Mouse (Mus musculus) cerebellum, postnatal 4 days (tissue): ENCODE data around the gene Rtl6.

Source experiments
- DNase-seq, 2 experiments: peaks; one replicate each; pipeline ENCODE4 v3.0.0; 2022; ENCODE audit warnings: low spot score in 2 of 2, mixed read lengths in 1 of 2

The Rtl6 gene

GRCm38 (mm10) chr15:84557189-84557921 is at the start of gene Rtl6:
Gene Rtl6, minus strand, starts transcription at chr15:84557823.
- DNase-seq: peak; percentile 69 to 86

- DNase-seq: no peak
Observed at GRCm38 (mm10) chr15:84603267-84603963, 45.8 kb upstream of the Rtl6 start.

DNA sequence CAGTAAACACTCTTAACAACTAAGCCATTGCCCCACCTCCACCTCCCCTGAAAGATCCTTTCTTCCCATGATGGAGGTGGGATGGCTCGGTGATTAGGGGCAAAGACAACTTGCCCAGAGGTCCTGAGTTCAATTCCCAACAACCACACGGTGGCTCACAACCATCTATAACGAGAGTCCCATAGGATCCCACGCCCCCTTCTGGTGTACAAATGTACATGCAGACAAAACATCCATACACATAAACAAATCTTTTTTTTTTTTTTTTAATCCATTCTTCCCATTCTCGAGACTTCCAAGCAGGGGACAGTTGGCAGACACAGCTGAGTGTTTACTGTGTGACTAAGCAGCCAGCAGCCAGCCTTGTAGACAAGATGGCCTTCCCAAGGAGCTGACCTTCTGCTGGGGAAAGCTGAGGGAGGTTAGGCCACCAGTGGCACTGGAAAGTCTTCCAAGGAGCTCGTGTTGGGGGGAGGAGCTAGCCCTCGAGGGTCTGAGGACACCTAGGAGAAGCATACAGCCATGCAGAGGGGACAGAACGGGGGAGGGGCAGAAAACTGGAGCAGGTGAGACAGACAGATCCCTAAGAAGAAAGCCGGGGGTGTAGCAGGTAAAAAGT is 43.5 kb upstream of the Rtl6 start:
- no peak for DNase-seq

DNA sequence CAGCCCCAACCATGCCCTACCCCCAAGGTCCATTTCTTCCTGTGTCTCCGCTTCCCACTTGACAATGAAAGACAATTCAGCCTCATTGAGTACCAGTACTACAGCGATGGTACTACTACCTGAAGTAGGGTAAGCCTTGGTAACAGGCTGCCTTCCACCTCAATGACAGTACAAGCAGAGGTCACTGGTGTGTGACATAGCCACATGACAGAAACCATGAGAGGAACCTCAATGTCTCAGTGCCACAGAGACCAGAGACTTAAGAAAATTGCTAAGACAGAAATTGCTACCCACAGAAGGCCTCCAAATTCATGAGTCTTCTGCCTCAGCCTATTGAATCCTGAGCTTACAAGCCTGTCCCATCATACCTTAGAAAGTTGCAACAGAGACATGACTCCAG is 41.3 kb upstream of the Rtl6 start:
- DNase-seq: no peak

DNA sequence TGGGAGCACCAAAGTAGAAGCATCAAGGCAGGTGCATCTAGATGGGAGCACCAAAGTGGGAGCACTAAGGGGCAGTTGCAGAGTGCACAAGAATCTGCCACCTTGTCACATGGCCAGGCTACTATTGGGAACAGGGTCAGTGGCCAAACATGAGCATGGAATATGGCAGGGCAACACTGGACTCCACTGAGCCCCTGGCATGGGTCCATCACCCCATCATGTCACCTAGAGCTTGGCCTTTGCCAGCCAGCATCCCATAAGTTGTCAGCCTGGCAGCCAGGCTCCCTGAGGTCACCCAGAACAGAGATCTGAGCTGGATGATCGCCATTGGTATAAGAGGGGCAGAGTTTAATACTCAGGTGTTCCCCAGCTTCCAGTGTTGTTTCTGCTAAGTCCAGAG is 40.2 kb upstream of the Rtl6 start:
- DNase-seq: no peak

GRCm38 (mm10) chr15:84597021-84597420 is 39.4 kb upstream of the Rtl6 start:
- no peak for DNase-seq

GRCm38 (mm10) chr15:84595241-84595945 is 37.8 kb upstream of the Rtl6 start:
- no peak for DNase-seq

GRCm38 (mm10) chr15:84593514-84593913 is 35.9 kb upstream of the Rtl6 start:
- DNase-seq: no peak

GRCm38 (mm10) chr15:84592240-84592639 is 34.6 kb upstream of the Rtl6 start:
- DNase-seq: no peak

- DNase-seq: no peak
Observed at GRCm38 (mm10) chr15:84591573-84592139, 34.0 kb upstream of the Rtl6 start.

GRCm38 (mm10) chr15:84588371-84588821 is 30.8 kb upstream of the Rtl6 start:
- DNase-seq: no peak

DNA sequence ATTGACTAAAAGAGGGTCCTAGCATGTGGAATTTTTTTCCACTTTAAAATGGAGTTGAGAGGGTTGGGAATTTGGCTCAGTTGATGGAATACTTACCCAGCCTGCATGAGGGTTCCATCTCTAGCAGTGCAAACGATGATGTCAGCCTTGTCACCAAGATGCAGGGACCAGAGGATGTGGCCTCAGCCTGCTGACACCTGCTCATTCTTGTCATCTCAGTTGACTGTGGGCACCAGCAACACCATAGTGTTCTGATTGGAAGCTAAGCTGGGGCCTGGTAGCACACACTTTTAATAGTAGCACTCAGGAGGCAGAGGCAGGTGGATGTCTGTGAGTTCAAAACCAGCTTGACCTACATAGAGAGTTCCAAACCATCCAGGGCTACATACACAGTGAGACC is 21.0 kb upstream of the Rtl6 start:
- no peak for DNase-seq

DNA sequence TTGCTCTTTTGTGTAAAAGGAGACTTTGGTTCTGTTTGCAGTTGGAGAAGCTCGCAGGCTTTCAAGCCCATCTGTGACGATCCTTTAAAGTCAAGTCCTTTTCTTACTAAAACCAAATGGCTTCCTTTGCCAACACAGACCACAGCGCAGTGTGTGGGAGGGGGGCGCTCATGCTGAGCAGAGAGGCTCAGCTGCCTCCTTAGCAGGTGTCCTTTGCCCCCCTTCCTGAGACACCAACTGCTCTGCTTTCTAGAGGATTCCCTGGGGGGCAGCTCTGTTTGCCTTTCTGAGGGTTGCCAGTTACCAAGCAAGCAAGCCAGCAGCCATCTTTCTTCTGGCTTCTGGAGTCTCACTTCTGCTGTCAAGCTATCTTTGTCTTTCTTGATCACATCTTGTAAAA is 19.4 kb upstream of the Rtl6 start:
- no peak for DNase-seq

- DNase-seq: no peak
Observed at GRCm38 (mm10) chr15:84566568-84567110, 9.0 kb upstream of the Rtl6 start.

GRCm38 (mm10) chr15:84561501-84561900 is 3.9 kb upstream of the Rtl6 start:
- DNase-seq: no peak

GRCm38 (mm10) chr15:84556674-84557073 is 949 bp downstream of the Rtl6 start:
- no peak for DNase-seq

GRCm38 (mm10) chr15:84551065-84551464 is 6.6 kb downstream of the Rtl6 start:
- no peak for DNase-seq

- no peak for DNase-seq
Observed at GRCm38 (mm10) chr15:84549291-84549797, 8.3 kb downstream of the Rtl6 start.

GRCm38 (mm10) chr15:84546028-84546427 is 11.6 kb downstream of the Rtl6 start:
- DNase-seq: no peak

DNA sequence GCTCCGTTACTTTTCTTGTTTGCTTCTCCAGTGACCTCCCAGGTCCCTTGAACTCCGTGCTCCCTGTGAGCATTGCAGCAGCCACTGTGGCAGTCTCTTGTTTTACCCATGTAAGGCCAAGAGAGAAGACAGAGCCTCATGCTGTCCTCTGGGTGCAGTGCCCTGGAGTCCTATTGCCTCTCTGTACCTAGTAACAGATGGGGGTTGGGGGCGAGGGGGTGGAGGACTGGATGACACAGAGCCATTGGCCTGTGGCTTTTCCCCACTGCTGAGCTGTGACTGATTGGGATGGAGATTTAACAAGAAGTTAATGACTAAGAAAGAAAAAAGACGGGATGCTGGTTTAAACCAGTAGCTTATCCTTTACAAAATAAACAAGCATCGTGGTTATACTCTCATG is 16.4 kb downstream of the Rtl6 start:
- no peak for DNase-seq

DNA sequence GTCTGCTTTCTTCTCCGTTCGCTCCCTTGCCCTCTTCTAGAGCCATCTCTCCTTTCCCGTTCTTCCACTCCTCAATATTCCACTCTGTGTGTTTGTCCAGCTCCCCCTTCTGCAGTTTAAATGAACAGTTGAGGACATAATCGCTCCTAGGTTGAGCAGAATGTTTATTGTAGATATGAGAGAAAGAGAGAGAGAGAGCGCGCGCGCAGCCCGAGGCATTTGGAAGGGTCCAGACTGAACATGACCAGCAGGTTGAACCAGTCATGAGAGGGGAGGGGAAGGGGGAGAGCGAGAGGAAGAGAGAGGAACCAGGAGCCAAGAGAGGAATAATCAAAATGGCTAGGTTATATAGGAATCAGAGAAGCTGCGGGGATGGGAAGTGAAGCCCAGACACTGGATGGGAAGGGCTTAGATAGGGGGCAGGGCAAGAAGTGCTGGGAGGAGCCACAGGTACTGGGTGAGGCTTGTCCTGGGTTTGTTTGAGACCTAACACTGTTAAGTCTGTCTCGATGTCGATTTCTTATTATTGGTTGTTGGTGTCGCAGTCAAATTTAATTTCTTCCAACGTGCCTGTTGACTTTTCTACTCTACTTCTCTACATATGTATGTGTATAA is 18.5 kb downstream of the Rtl6 start:
- DNase-seq: no peak
